Mouse (Mus musculus) v-Abl transformed pro-B cells (cell line): Measurements from ENCODE around the gene Abr.

Experiments used
- in situ Hi-C, 2 experiments: fragments of 400-800 bp; cut with MboI; formaldehyde crosslinking; loops; one replicate each; pipeline ENCODE4 v1.15.1; 2025; ENCODE audit not compliant: unreplicated experiment in 2 of 2

The Abr gene

GRCm38 (mm10) chr11:76429046-76429445, 193.1 kb downstream of the Abr start:
- in situ Hi-C loops: no loop called here

- in situ Hi-C loops: no loop called here
These were observed 194.3 kb downstream of the Abr start for GRCm38 (mm10) chr11:76427781-76428180.

GRCm38 (mm10) chr11:76425749-76426148, 196.4 kb downstream of the Abr start:
- in situ Hi-C loops: no loop called here

- in situ Hi-C loops: no loop called here
These were observed 201.2 kb downstream of the Abr start for GRCm38 (mm10) chr11:76420896-76421295.

- in situ Hi-C loops: loop anchor here in 1 of 2 experiments (10.0 kb wide), 1 partner anchor 504 kb away; no protein-coding TSS in a partner anchor
These were observed 202.9 kb downstream of the Abr start for GRCm38 (mm10) chr11:76419179-76419578.

- in situ Hi-C loops: loop anchor here in 1 of 2 experiments (10.0 kb wide), 1 partner anchor 504 kb away; no protein-coding TSS in a partner anchor
These were observed 203.7 kb downstream of the Abr start for GRCm38 (mm10) chr11:76418423-76418822.

- in situ Hi-C loops: loop anchor here in 1 of 2 experiments (10.0 kb wide), 1 partner anchor 501 kb away; no protein-coding TSS in a partner anchor
These were observed 206.1 kb downstream of the Abr start for GRCm38 (mm10) chr11:76415985-76416384.

- in situ Hi-C loops: loop anchor here in 1 of 2 experiments (10.0 kb wide), 1 partner anchor 500 kb away; no protein-coding TSS in a partner anchor
These were observed 207.1 kb downstream of the Abr start for GRCm38 (mm10) chr11:76415001-76415400.

- in situ Hi-C loops: loop anchor here in 1 of 2 experiments (10.0 kb wide), 1 partner anchor 498 kb away; no protein-coding TSS in a partner anchor
These were observed 208.9 kb downstream of the Abr start for GRCm38 (mm10) chr11:76413202-76413601.

- in situ Hi-C loops: loop anchor here in 1 of 2 experiments (10.0 kb wide), 1 partner anchor 496 kb away; no protein-coding TSS in a partner anchor
These were observed 211.3 kb downstream of the Abr start for GRCm38 (mm10) chr11:76410826-76411225.

GRCm38 (mm10) chr11:76406702-76407583, 215.2 kb downstream of the Abr start, which contains the start of gene Timm22:
Gene Timm22, plus strand, starts transcription at chr11:76406952.
- in situ Hi-C loops: loop anchor here (5.0 to 10.0 kb wide), 7 partner anchors 155 to 632 kb away; partner anchors contain the start of genes Fam57a (in 1 of the 2) and Vps53 (in 1 of the 2)

GRCm38 (mm10) chr11:76405626-76406264, 216.4 kb downstream of the Abr start:
- in situ Hi-C loops: loop anchor here (5.0 to 10.0 kb wide), 7 partner anchors 153 to 631 kb away; partner anchors contain the start of genes Fam57a (in 1 of the 2) and Vps53 (in 1 of the 2)

GRCm38 (mm10) chr11:76405113-76405512, 217.0 kb downstream of the Abr start:
- in situ Hi-C loops: loop anchor here (5.0 to 10.0 kb wide), 7 partner anchors 153 to 630 kb away; partner anchors contain the start of genes Fam57a (in 1 of the 2) and Vps53 (in 1 of the 2)

GRCm38 (mm10) chr11:76401398-76401797, 220.7 kb downstream of the Abr start:
- in situ Hi-C loops: loop anchor here (5.0 to 10.0 kb wide), 7 partner anchors 149 to 629 kb away; partner anchors contain the start of genes Fam57a (in 1 of the 2) and Vps53 (in 1 of the 2)

GRCm38 (mm10) chr11:76399587-76400330, 222.4 kb downstream of the Abr start:
- in situ Hi-C loops: loop anchor here (5.0 to 10.0 kb wide), 7 partner anchors 147 to 627 kb away; partner anchors contain the start of genes Fam57a (in 1 of the 2) and Vps53 (in 1 of the 2)

GRCm38 (mm10) chr11:76398798-76399586, 223.1 kb downstream of the Abr start, which contains the start of gene Nxn:
Gene Nxn, minus strand, starts transcription at chr11:76399140.
- in situ Hi-C loops: no loop called here

GRCm38 (mm10) chr11:76398312-76398797, 223.8 kb downstream of the Abr start:
- in situ Hi-C loops: no loop called here

GRCm38 (mm10) chr11:76397650-76398311, 224.3 kb downstream of the Abr start:
- in situ Hi-C loops: no loop called here
